Mouse (Mus musculus) neural tube, embryonic 11.5 days (tissue): ENCODE data around the gene Dgkh. TPM values are rescaled to one million over a fixed set of nuclear protein-coding genes. Genes with fewer than 3 reads are reported as not detected.

Experiments
- ATAC-seq: fragments of 200-750 bp; cut with Nextera tagmentation; 2 replicates; pipeline ENCODE4 v1.8.0; 2017; ENCODE audit warnings: moderate number of reproducible peaks, mild to moderate bottlenecking, moderate TSS enrichment, moderate library complexity; ENCODE audit not compliant: insufficient read depth, low FRiP score, low TSS enrichment
- DNase-seq: peaks from one replicate; pipeline ENCODE4 v3.0.0-alpha.2; 2015; ENCODE audit warnings: low spot score
- H3K27ac ChIP-seq: fragments of 300-500 bp; sonication (generic); 2 replicates; pipeline ENCODE4 v1.5.1; 2014; ENCODE audit warnings: low read depth, mild to moderate bottlenecking, low read length
- H3K27me3 ChIP-seq: fragments of 300-500 bp; sonication (generic); 2 replicates; pipeline ENCODE4 v1.6.1; 2014; ENCODE audit warnings: mild to moderate bottlenecking, low read length, mixed read lengths; ENCODE audit not compliant: control insufficient read depth, insufficient read depth
- H3K36me3 ChIP-seq: fragments of 300-500 bp; sonication (generic); 2 replicates; pipeline ENCODE4 v1.6.1; 2014; ENCODE audit warnings: mild to moderate bottlenecking, low read length, moderate library complexity, mixed read lengths; ENCODE audit not compliant: control insufficient read depth, insufficient read depth
- H3K4me1 ChIP-seq: fragments of 300-500 bp; sonication (generic); 2 replicates; pipeline ENCODE4 v1.6.1; 2014; ENCODE audit warnings: low read length, mixed read lengths; ENCODE audit not compliant: control insufficient read depth, insufficient read depth
- H3K4me2 ChIP-seq: fragments of 300-500 bp; sonication (generic); 2 replicates; pipeline ENCODE4 v1.6.1; 2014; ENCODE audit warnings: low read depth, mild to moderate bottlenecking, moderate library complexity
- H3K4me3 ChIP-seq: fragments of 300-500 bp; sonication (generic); 2 replicates; pipeline ENCODE4 v1.5.1; 2014; ENCODE audit warnings: low read depth, low read length
- H3K9ac ChIP-seq: fragments of 300-500 bp; sonication (generic); 2 replicates; pipeline ENCODE4 v1.6.1; 2014; ENCODE audit warnings: mild to moderate bottlenecking, low read length
- H3K9me3 ChIP-seq: fragments of 300-500 bp; sonication (generic); 2 replicates; pipeline ENCODE4 v1.6.1; 2016; ENCODE audit warnings: low read length; ENCODE audit not compliant: control insufficient read depth
- WGBS: fragments of 180-500 bp; shearing (Covaris S2); extraction: QIAGEN DNeasy Blood & Tissue Kit; methylation state at CpG from one replicate; pipeline ENCODE4 v1.1.7; 2014; 5-methylcytosine and 5-hydroxymethylcytosine counted together
- polyA plus RNA-seq: library from polyadenylated mRNA; unstranded; fragments of >200 nt; fragmentation: Nextera tagmentation; extraction: Ambion mirVana; gene quantifications from 2 replicates; pipeline ENCODE4 v1.2.1, GENCODE M21; 2014

Gene Dgkh
- polyA plus RNA-seq, 1 experiment from 2014 or later = 8.2 TPM

DNA sequence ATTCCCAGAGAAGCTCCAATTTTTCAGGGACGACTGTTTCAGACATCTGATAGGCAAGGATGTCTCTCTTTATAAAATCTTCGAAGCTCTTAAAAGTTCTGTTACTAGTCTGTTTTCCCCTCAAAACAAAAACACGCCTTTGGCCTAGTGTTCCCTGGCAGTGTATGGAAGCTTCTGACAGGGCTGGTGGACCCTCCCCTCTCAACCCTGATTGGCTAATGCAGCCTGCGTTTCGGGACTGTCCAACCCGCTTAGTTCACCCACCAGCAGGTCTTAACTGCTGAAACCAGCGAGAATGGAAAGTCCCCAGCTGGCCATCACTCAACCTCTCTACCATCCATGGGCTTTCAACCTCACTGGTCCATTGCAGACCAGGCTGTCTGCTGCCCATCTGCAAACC lies 91.3 kb downstream of the Dgkh start:
- H3K27me3 ChIP-seq = no peaks in the 10 kb centered on the region
- no peaks in the 10 kb centered on the region for H3K36me3 ChIP-seq
- H3K4me2 ChIP-seq = no peak overlapping the region
- H3K4me1 ChIP-seq = no peaks in the 10 kb centered on the region
- no peak overlapping the region for H3K27ac ChIP-seq
- WGBS = 79% methylated on average over 7 of the region's 7 CpGs
- no peak overlapping the region for H3K9ac ChIP-seq
- DNase-seq (no peak), ATAC-seq (no peak)
- H3K4me3 ChIP-seq = no peak overlapping the region
- H3K9me3 ChIP-seq = no peaks in the 10 kb centered on the region

DNA sequence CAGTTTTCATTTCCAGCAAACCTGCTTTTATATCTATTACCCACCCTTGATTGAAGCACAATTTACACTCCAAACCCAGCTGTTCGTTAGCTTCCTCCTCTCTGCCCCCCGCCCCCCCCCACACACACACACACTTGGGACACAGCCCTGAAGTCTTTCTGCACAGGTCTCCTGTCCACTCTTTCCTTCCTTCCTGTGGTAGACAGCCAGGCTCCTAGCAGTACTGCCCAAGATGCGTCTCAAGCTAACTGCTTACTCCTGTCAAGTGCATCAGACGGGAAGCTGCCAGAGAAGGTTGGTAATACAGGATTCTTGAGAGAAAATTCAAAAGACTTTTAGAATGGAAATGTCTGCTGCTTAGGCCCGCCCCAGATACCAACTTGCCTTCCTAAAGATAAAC lies 92.9 kb downstream of the Dgkh start:
- no peak overlapping the region for H3K9ac ChIP-seq
- DNase-seq (no peak), ATAC-seq (no peak)
- no peaks in the 10 kb centered on the region for H3K9me3 ChIP-seq
- no peaks in the 10 kb centered on the region for H3K4me1 ChIP-seq
- 87% methylated on average over 5 of the region's 5 CpGs for WGBS
- H3K4me3 ChIP-seq = no peak overlapping the region
- H3K27me3 ChIP-seq = no peaks in the 10 kb centered on the region
- no peak overlapping the region for H3K4me2 ChIP-seq
- no peak overlapping the region for H3K27ac ChIP-seq
- no peaks in the 10 kb centered on the region for H3K36me3 ChIP-seq

DNA sequence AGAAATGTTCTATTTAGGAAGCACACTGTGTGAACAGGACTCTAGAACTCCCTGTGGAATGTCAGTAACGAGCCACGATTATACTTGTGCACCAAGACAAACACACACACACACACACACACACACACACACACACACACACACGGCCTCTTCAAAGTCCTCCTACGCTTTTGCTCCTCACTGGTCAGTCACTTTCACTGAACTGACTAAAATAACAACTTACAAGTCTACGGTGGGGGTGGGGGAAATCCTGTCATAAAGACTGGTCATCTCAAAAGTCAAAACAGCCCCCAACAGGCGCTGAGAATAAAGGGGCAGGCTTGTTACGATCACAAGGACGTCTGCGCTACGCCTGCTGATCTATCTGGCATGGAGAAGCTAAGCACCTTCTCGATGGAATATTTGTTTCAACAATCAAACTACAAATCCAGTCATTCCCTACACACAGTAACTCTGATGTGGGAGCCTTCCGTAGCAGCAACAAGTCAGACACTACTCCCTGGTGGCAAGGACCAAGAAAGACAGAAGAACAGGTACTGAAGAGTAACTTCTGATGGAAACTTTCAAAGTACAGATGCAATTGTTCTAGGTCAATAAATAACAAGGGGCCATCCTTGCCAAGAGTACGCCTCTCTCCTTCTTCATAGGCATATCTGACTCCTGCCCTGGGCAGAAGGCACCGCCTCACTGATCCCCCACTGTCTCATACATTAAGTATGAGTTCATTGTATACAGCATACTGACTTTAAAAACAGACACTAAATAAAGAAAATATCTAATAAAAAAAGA lies 96.8 kb downstream of the Dgkh start:
- Histone ChIP-seq H3K9me3 (no peaks in the 10 kb centered on the region), H3K9ac (no peak overlapping the region), H3K4me3 (no peak overlapping the region), H3K4me1 (no peaks in the 10 kb centered on the region), H3K27ac (no peak overlapping the region), H3K36me3 (no peaks in the 10 kb centered on the region), H3K4me2 (no peak overlapping the region), H3K27me3 (no peaks in the 10 kb centered on the region)
- 85% methylated on average over 14 of the region's 14 CpGs for WGBS
- ATAC-seq = no peak
- DNase-seq = no peak

DNA sequence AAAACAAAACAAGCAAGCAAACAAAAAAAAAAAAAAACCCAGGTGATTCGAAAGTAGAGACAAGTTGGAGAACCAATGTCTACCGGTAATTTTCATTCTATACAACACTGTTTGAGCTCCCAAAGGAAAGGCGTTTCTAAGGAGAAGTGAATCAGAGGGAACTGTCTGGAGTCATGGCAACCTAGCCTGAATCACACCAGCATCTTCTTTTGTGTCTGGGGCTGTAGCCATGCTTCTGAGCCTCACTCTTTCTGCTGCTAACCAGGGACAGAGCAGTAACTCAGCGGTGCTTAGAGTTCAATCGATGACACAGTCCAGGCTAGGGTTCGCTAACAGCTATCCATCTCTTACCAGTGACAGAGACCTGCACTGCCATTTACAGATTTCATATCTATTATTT lies 99.8 kb downstream of the Dgkh start:
- H3K27ac ChIP-seq = no peak overlapping the region

DNA sequence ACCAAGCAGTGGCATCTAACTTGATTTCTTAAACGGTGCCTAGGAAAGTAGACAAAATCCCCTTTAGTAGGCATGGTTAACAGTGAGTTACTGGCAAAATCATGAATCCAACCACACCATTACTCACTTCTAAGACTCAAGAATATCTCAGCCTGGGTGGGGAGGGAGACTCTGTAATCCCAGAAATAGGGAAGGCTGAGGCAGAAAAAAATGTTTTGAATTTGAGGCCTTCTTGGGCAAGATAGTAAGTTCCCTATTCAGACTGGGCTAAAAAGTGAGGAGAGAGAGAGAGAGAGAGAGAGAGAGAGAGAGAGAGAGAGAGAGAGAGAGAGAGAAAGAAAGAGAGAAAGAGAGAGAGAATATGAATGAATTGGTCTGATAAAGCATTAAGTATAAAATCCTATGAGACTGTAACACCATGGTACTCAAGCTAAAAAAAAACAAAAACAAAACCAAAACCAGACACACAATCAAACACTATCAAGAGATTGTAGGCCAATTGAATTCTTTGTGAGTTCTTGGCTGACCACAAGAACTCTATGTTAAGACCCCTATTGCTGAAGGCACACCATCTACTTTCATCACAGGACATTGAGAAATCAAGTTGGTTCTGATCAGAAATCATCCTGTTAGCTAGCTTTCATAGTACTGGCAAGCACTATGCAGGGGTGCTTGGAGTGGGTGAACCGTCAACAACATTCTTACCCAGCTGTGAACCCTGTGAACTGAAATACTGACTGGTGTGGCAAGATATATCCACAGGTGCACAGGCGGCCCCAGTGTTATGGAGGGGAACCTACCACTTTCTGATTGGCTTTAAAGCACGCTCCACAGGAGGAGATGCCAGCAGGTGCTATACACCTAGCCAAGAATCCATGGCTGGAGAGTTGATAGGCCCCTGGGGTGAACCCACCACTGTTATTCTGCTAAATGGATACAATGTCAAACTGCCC lies 101.4 kb downstream of the Dgkh start:
- H3K27ac ChIP-seq = no peak overlapping the region
- H3K27me3 ChIP-seq = no peaks in the 10 kb centered on the region
- no peaks in the 10 kb centered on the region for H3K9me3 ChIP-seq
- no peak overlapping the region for H3K9ac ChIP-seq
- no peak overlapping the region for H3K4me3 ChIP-seq
- no peaks in the 10 kb centered on the region for H3K4me1 ChIP-seq
- H3K4me2 ChIP-seq = no peak overlapping the region
- ATAC-seq (no peak), DNase-seq (no peak)
- H3K36me3 ChIP-seq = no peaks in the 10 kb centered on the region
- 89% methylated on average over 4 of the region's 4 CpGs for WGBS

More for the DNA sequence above, 99.8 kb downstream of the Dgkh start:
- H3K9ac ChIP-seq = no peak overlapping the region
- H3K4me1 ChIP-seq = no peaks in the 10 kb centered on the region
- no peaks in the 10 kb centered on the region for H3K36me3 ChIP-seq
- no peak overlapping the region for H3K4me3 ChIP-seq
- 65% methylated on average over 6 of the region's 6 CpGs for WGBS
- no peak overlapping the region for H3K4me2 ChIP-seq
- ATAC-seq (no peak), DNase-seq (no peak)
- no peaks in the 10 kb centered on the region for H3K9me3 ChIP-seq
- no peaks in the 10 kb centered on the region for H3K27me3 ChIP-seq

DNA sequence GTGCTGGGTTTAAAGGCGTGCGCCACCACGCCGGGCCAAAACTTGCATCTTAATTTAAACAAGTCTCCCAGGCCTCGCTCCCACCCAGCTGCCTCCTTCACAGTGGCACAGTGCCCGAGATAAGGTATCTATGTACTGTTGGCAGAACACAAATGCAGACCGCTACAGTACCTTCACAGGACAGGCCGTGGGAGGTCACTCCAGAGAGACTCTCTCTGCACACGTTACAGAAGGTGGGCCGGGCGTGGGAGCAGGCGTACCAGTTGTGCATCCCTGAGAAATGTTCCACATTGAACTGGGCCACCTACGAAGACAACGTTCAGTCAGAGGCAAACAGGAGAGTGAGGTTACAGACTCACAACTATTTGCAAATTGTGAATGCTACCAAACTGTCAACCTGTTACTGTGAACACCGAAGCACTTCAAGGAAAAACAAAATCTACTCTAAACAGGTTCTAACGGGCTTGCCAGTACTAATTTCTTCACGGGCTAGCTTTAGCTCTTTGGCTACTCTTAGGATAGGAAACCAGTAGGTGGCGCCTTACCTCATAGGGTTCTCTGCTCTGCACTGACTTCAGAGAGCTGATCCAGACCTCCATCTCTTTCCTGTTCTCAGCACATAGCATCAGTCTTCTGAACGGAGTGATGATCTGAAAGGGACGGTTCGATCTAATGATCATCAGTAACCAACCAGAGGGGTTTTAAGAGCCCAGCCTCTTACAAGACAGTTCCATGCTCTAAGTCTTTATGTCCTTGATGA lies 104.9 kb downstream of the Dgkh start:
- H3K27me3 ChIP-seq = no peaks in the 10 kb centered on the region
- no peak overlapping the region for H3K4me2 ChIP-seq
- no peak overlapping the region for H3K27ac ChIP-seq
- no peaks in the 10 kb centered on the region for H3K4me1 ChIP-seq
- H3K9me3 ChIP-seq = no peaks in the 10 kb centered on the region
- DNase-seq = no peak
- H3K9ac ChIP-seq = no peak overlapping the region
- H3K36me3 ChIP-seq = no peaks in the 10 kb centered on the region
- no peak overlapping the region for H3K4me3 ChIP-seq
- no peak for ATAC-seq
- WGBS = 87% methylated on average over 21 of the region's 21 CpGs

DNA sequence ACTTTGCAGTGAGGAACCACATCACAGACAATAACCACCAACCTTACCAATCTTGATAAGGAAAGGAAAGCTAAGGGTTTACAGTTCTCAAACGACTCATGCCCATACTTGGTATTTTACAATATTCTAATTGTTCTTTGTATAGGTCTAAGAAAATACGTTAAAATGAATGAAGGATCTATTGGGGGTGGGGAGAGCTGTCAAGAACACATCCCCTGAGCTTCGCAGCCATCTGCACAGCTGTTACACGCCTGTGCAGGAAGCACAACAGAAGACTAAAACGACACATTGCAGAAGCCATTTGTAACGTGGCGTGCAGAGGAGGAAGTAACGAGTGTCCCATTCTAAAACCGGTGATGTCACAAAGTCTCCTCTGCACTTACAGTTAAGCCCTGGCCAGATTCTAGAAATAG lies 113.7 kb downstream of the Dgkh start:
- H3K36me3 ChIP-seq = no peaks in the 10 kb centered on the region
- H3K4me1 ChIP-seq = no peaks in the 10 kb centered on the region
- no peaks in the 10 kb centered on the region for H3K9me3 ChIP-seq
- no peak overlapping the region for H3K4me3 ChIP-seq
- DNase-seq = no peak
- 67% methylated on average over 9 of the region's 9 CpGs for WGBS
- H3K27me3 ChIP-seq = no peaks in the 10 kb centered on the region
- H3K27ac ChIP-seq = no peak overlapping the region
- ATAC-seq = no peak
- H3K4me2 ChIP-seq = no peak overlapping the region
- no peak overlapping the region for H3K9ac ChIP-seq

DNA sequence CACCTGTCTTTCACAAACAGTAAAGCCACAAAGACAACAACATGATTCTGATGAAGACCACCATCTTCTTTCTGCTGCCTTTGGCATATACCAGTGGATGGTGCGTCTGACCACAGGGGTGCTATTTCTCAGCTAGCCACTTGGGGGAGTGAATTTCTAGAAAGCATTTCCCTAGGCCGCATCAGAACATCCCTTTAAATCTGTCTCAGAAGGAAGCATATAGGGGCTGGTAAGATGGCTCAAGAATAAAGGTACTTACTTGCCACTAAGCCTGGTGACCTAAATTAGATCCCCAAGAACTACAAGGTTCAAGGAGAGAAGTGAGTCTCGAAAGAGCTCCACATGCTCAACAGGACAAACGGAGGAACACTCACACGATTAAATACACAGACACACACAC lies 119.0 kb downstream of the Dgkh start:
- DNase-seq (no peak), ATAC-seq (no peak)
- Histone ChIP-seq H3K9me3 (no peaks in the 10 kb centered on the region), H3K27ac (no peak overlapping the region), H3K9ac (no peak overlapping the region), H3K4me3 (no peak overlapping the region), H3K27me3 (no peaks in the 10 kb centered on the region), H3K4me2 (no peak overlapping the region), H3K4me1 (no peaks in the 10 kb centered on the region), H3K36me3 (no peaks in the 10 kb centered on the region)
- WGBS = 83% methylated on average over 5 of the region's 5 CpGs
